Mouse (Mus musculus) thymus, adult 18-20 months (tissue): ENCODE results near the gene Cdnf.
A peak's percentile ranks its signal among the peaks of the same experiment; 100 is the strongest.

Source experiments
- DNase-seq, 2 experiments: peaks; one replicate each; pipeline ENCODE4 v3.0.0; 2022; ENCODE audit warnings: mixed read lengths in 2 of 2

The Cdnf gene

GRCm38 (mm10) chr2:3512552-3513454, at the start of gene Cdnf, which contains the start of the genes Gm45902 and Hspa14:
Gene Cdnf (plus strand): TSS chr2:3513030.
Gene Gm45902 (minus strand): TSS chr2:3512790.
Gene Hspa14 (minus strand): TSS chr2:3512814.
- peak; percentile 94 to 97 for DNase-seq

GRCm38 (mm10) chr2:3473891-3474290, 38.9 kb upstream of the Cdnf start:
- no peak for DNase-seq

- peak; percentile 42 to 43 for DNase-seq
Observed at GRCm38 (mm10) chr2:3474361-3474805, 38.4 kb upstream of the Cdnf start.

- peak; percentile 93 to 94 for DNase-seq
Observed at GRCm38 (mm10) chr2:3474861-3475283, 38.0 kb upstream of the Cdnf start, which contains the start of gene Suv39h2. Gene Suv39h2 (minus strand): TSS chr2:3475031.

- DNase-seq = no peak
Observed at GRCm38 (mm10) chr2:3475746-3476251, 37.0 kb upstream of the Cdnf start.

- no peak for DNase-seq
Observed at GRCm38 (mm10) chr2:3480239-3480638, 32.6 kb upstream of the Cdnf start.

GRCm38 (mm10) chr2:3489816-3490215, 23.0 kb upstream of the Cdnf start:
- DNase-seq = no peak

- no peak for DNase-seq
Observed at GRCm38 (mm10) chr2:3493833-3494409, 18.9 kb upstream of the Cdnf start.

GRCm38 (mm10) chr2:3499543-3499942, 13.3 kb upstream of the Cdnf start:
- DNase-seq = no peak

- DNase-seq = no peak
Observed at GRCm38 (mm10) chr2:3500886-3501285, 11.9 kb upstream of the Cdnf start.

- DNase-seq = peak; percentile 31 to 39
Observed at GRCm38 (mm10) chr2:3512076-3512475, 754 bp upstream of the Cdnf start.

- no peak for DNase-seq
Observed at GRCm38 (mm10) chr2:3522558-3522957, 9.7 kb downstream of the Cdnf start.

GRCm38 (mm10) chr2:3526288-3526687, 13.5 kb downstream of the Cdnf start:
- no peak for DNase-seq

- no peak for DNase-seq
Observed at GRCm38 (mm10) chr2:3541307-3542079, 28.7 kb downstream of the Cdnf start.

- DNase-seq = no peak
Observed at GRCm38 (mm10) chr2:3546055-3546454, 33.2 kb downstream of the Cdnf start.

- DNase-seq = peak; percentile 36 to 42
Observed at GRCm38 (mm10) chr2:3546588-3546987, 33.8 kb downstream of the Cdnf start.

- no peak for DNase-seq
Observed at GRCm38 (mm10) chr2:3570186-3570585, 57.4 kb downstream of the Cdnf start, which contains the start of gene Fam107b. Gene Fam107b (plus strand): TSS chr2:3570488.

GRCm38 (mm10) chr2:3570606-3571005, 57.8 kb downstream of the Cdnf start:
- no peak for DNase-seq

GRCm38 (mm10) chr2:3573883-3574282, 61.1 kb downstream of the Cdnf start:
- DNase-seq = no peak

- DNase-seq = no peak
Observed at GRCm38 (mm10) chr2:3575140-3575539, 62.3 kb downstream of the Cdnf start.
